Mouse (Mus musculus): ENCODE results near the gene Olfr685.

Olfr685 gene

GRCm38 (mm10) chr7:105185912-105186311 is at the start of gene Olfr685:
Olfr685 (minus strand) TSS chr7:105186012.
- in situ Hi-C loops (cut with MseI, MboI) = no loop called here

- in situ Hi-C loops (cut with MseI, MboI) = no loop called here
These were observed 43.6 kb upstream of the Olfr685 start for GRCm38 (mm10) chr7:105229386-105229785.

GRCm38 (mm10) chr7:105228138-105228537 is 42.3 kb upstream of the Olfr685 start:
- in situ Hi-C loops (cut with MseI, MboI) = no loop called here

- in situ Hi-C loops (cut with MseI, MboI) = no loop called here
These were observed 40.9 kb upstream of the Olfr685 start for GRCm38 (mm10) chr7:105226703-105227102.

GRCm38 (mm10) chr7:105226072-105226471 is 40.3 kb upstream of the Olfr685 start:
- in situ Hi-C loops (cut with MseI, MboI) = no loop called here

GRCm38 (mm10) chr7:105218281-105218680 is 32.5 kb upstream of the Olfr685 start:
- in situ Hi-C loops (cut with MseI, MboI) = no loop called here

GRCm38 (mm10) chr7:105214761-105215160 is 28.9 kb upstream of the Olfr685 start:
- in situ Hi-C loops (cut with MseI, MboI) = no loop called here

- in situ Hi-C loops (cut with MseI, MboI) = no loop called here
These were observed 21.6 kb upstream of the Olfr685 start, which contains the start of gene Olfr686 for GRCm38 (mm10) chr7:105207385-105207784. Olfr686 (minus strand) TSS chr7:105207485.

GRCm38 (mm10) chr7:105170773-105171172 is 15.0 kb downstream of the Olfr685 start:
- in situ Hi-C loops (cut with MseI, MboI) = loop anchor here (10.0 kb wide), 1 partner anchor 354 kb away; no protein-coding TSS in a partner anchor

GRCm38 (mm10) chr7:105163553-105163952 is 22.3 kb downstream of the Olfr685 start, which contains the start of gene Olfr684:
Olfr684 (minus strand) TSS chr7:105163653.
- in situ Hi-C loops (cut with MseI, MboI) = no loop called here

GRCm38 (mm10) chr7:105146912-105147311 is 38.9 kb downstream of the Olfr685 start, which contains the start of gene Olfr683:
Olfr683 (minus strand) TSS chr7:105147012.
- in situ Hi-C loops (cut with MseI, MboI) = no loop called here

- in situ Hi-C loops (cut with MseI, MboI) = no loop called here
These were observed 44.5 kb downstream of the Olfr685 start for GRCm38 (mm10) chr7:105141275-105141674.
